Mouse (Mus musculus): Measurements from ENCODE around the gene Gm37240.
A peak's percentile ranks its signal among the peaks of the same experiment; 100 is the strongest.

The Gm37240 gene

GRCm38 (mm10) chr3:85764008-85764834 is 123.1 kb downstream of the Gm37240 start:
- peak; percentile 37 for DNase-seq (ENCODE audit: extremely low spot score, low read depth, low spot score)

DNA sequence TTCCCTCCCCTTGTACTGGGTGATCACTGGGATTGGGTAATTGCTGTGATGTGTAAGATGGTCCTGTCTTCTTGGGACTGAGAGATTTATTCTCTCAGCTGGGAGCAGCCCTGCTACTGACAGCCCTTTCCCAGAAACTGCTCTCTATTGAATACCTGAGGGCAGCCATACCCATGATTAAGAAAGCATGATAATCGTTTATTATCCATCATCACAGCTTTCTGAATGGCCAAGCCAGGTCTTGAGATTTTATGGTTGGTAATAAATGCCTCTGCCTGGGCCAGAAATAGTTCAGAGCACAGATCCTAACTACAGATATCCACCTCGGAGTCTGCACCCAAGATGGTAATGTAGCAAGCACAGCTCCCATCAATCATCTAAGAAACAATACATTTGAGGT is 129.4 kb downstream of the Gm37240 start:
- DNase-seq (ENCODE audit: extremely low spot score, low read depth, low spot score), result no peak

DNA sequence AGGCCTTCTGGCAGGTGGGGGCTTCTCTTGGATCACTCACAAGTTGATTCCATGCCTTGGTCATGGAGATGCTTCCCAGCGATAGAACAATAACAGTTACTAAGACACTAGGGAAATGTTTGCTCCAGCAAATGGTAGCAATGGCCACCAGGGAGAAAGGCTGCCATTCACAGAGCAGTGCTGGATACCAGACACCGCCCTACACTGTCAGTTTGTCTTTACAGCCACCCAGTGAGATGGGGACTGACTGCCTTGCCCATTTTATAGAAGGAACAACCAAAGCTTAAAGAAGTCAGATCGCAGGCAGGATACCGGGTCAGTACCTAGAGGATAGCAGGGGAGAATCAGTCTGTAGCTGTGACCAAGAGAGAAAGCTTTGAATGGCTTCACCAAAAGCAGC is 129.9 kb downstream of the Gm37240 start:
- DNase-seq (ENCODE audit: extremely low spot score, low read depth, low spot score), result no peak

- DNase-seq (ENCODE audit: extremely low spot score, low read depth, low spot score), result no peak
These were observed 138.0 kb downstream of the Gm37240 start for GRCm38 (mm10) chr3:85749348-85749747.

DNA sequence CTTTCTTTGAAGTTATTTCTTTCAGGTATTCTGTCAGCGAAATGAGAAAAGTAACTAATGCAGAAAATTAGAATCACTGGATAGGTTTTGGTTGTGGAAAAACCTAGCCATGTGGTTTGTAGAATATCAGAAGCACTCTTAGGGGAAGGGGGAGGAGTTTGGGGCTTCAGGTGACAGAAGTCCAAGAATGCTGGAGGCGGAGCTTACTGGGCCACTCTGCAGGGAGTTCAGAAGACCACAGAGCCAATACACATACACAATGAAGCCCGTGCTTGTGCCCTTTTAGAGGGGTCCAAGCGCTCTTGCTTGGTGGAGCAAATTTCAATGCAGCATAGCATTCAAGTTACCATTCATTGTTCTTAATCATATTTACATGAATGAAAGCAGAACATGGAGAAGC is 138.5 kb downstream of the Gm37240 start:
- no peak for DNase-seq (ENCODE audit: extremely low spot score, low read depth, low spot score)

- no peak for DNase-seq (ENCODE audit: extremely low spot score, low read depth, low spot score)
These were observed 141.2 kb downstream of the Gm37240 start for GRCm38 (mm10) chr3:85746116-85746515.

DNA sequence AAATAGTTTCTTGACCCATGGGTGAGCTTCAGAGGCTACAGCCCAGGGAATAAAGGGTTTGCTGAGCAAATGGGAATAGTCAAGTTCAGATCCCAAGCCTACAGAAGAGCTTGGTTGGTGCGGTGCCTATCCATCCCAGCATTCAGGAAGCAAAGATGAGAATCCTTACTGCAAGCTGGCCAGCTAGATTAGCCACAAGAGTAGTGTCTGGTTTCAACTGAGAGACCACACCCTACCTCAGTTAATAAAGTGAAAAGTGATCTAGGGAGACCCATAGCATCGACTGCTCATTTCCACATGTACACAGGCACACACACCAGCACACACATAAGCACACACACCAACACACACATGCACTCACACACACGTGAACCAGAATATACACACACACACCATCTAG is 145.6 kb downstream of the Gm37240 start:
- no peak for DNase-seq (ENCODE audit: extremely low spot score, low read depth, low spot score)

DNA sequence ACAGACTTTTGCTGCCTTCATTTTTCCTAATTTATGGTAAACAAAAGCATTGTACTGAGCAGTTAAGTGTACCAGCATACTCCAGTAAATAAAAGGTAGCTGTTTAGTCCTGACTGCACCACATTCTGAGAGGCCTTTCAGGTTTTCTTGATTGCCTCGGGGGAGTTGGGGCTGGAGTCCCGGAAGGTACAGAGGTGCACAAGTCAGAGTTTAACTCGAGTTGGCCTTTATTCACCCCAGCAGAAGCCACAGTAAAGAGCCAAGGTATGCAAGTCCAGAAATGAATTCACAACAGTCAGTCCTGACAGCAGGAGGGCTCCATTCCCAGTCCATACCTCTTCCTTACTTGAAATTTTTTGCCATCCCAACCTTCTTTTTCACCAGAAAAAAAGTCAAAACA is 148.7 kb downstream of the Gm37240 start:
- no peak for DNase-seq (ENCODE audit: extremely low spot score, low read depth, low spot score)

- no peak for DNase-seq (ENCODE audit: extremely low spot score, low read depth, low spot score)
These were observed 153.2 kb downstream of the Gm37240 start for GRCm38 (mm10) chr3:85733939-85734729.

DNA sequence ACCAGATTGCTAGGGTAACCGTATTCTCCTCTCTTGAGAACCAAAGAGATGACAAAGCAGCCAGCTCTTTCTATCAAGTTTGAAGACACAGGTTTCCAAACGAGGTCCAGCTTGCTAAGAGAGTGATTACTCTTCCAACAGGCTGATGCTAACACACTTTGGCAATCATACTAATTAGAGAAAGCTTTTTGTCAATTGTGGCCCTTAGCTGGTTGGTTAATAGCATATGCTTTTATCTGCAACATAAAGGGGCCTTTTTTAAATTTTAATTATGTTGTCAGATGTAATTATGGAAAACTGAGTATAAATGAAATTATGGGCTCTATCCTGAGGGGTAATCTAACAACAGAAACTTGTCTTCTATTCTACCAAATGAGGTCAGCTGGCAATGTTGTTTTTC is 160.1 kb downstream of the Gm37240 start:
- DNase-seq (ENCODE audit: extremely low spot score, low read depth, low spot score), result no peak

GRCm38 (mm10) chr3:85725971-85726370 is 161.3 kb downstream of the Gm37240 start:
- DNase-seq (ENCODE audit: extremely low spot score, low read depth, low spot score), result no peak

DNA sequence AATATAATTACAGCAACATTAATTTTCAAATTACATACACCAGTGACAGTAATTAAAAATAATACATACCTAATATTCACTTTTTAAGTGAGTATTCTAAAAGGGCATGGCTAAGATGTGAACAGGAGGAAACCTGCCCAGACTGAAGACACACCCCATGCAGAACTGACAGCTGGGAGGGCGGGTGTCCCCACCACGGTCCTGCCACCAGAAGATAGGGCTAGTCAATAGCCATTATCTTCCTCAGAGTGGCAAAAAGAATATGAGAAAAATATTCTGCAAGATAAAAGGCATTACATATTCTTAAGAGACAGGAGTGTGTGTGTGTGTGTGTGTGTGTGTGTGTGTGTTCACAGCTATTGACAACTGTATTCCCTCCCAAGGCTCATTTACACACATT is 162.2 kb downstream of the Gm37240 start:
- DNase-seq (ENCODE audit: extremely low spot score, low read depth, low spot score), result no peak

DNA sequence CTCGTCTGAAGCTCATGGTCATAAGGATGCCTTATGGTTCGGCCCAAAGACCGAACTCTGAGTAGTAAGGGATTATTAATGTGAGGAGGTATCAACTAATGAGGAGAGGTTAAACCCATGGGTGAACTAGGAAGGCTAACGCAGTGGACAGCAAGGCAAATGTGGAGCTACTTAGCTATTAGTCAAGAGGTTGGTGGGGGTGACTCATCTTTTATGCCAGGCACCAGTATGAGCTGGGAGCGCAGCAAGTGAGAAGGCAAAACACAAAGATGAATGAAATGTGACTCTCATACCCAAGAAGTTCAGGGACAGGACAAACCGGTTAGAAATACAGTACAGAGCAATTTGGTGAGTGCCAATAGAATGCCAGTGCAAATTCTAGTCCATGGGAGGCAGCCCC is 164.7 kb downstream of the Gm37240 start:
- no peak for DNase-seq (ENCODE audit: extremely low spot score, low read depth, low spot score)

- no peak for DNase-seq (ENCODE audit: extremely low spot score, low read depth, low spot score)
These were observed 171.5 kb downstream of the Gm37240 start for GRCm38 (mm10) chr3:85715764-85716297.

DNA sequence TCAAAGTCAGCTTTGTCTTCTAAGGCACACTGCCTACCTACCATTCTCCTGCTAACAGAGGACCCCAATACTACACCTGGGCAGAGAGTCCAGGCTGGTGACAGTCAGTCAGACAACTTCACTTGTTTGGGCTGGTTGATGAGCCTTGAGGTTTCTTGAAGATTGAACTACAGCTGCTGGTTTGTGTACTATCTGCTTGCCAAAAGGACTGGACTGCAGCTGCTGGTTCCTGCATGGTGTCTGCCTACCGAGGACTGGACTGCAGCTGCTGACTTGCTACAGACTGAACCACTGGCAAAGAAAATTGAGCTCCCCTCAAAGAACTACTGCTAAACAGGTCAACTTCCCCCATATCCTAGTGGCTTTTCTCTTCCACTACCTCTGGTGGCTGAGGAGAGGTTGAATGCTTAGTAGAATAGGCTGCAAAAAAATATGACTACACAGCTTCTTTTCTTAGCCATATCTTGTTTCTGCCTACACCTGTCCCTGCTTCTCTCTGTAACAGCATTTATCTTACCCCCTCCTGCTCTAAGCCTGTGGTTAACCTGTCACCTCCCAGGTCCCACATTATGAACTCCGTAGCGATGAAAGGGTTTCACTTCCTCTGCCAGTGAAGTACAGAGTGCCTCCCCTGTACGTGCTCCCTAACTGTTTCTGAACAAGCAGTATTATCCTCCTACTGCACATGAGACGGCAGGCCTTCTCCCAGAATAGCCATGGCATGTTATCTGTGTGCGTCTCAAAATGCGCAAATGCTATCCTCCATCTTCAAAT is 173.2 kb downstream of the Gm37240 start:
- DNase-seq (ENCODE audit: extremely low spot score, low read depth, low spot score), result no peak

DNA sequence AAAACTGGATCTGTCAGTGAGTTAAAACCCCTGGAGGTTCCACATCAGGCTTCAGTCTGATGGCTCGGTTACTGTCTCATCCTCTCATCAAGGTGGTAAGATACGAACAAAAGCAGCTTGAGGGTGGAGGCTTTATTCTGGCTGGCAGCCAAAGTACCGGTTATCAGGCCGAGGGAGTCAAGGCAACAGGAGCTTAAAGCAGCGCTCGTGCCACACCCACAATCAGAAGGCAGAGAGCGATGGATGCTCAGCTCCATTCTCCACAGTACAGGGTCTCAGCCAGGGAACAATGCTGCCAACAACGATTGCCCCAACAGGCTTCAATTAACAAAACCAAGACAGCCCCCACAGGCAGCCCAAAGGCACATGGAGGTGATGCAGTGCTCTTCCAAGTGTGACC is 176.6 kb downstream of the Gm37240 start:
- DNase-seq (ENCODE audit: extremely low spot score, low read depth, low spot score), result no peak

GRCm38 (mm10) chr3:85707421-85707820 is 179.9 kb downstream of the Gm37240 start:
- peak; percentile 35 for DNase-seq (ENCODE audit: extremely low spot score, low read depth, low spot score)

DNA sequence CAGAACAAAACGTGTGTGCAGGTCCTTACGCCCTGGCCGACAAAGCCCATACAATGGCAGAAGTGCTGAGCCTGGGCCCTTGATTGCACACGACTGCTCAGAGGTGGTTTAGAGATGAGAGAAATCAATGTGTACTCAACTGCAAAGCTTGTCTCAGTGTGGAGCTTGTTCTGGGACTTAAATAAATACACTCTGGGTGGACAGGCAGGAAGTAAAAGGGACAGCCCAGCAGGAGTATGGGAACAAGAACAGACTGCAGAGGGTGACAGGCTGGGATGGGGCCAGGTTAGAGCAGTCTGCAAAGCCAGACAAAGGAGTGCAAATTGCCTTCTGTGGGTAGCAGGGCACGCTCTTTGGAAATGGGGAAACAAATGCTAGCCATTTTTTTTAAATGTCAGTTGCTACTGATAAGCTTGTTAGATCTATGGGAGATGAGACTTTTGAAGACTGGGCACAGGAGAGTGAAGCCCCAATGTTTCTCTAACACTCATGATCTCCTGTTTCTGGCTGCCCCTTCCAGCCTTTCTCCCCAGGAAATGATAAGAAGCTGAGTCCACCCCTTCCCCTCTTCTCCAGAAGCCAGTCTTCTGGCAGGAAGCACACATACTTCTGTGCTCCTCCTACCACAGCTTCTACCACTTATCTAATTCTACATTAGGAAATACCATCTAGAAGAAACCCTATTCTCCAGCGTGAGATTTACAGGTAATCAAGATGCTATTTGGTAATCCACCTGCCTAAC is 184.0 kb downstream of the Gm37240 start:
- no peak for DNase-seq (ENCODE audit: extremely low spot score, low read depth, low spot score)

DNA sequence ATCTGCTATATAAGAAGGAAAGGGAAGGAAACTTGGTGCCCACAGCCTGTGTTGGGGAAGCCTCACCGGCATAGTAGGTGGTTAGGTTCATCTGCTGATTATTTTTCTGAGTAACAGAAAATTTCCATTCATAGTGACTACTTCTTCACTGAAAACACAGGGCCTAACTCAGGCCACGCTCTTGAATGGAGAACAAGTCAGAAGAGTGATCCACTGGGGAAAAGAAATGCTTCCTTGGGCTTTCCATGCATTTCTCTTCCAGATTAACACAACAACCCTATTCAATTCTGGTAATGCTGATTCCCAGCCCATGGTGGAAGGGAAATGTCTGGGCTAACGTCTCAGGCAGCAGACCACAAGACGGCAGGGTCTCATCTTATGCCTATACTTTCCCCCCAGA is 188.8 kb downstream of the Gm37240 start:
- no peak for DNase-seq (ENCODE audit: extremely low spot score, low read depth, low spot score)

DNA sequence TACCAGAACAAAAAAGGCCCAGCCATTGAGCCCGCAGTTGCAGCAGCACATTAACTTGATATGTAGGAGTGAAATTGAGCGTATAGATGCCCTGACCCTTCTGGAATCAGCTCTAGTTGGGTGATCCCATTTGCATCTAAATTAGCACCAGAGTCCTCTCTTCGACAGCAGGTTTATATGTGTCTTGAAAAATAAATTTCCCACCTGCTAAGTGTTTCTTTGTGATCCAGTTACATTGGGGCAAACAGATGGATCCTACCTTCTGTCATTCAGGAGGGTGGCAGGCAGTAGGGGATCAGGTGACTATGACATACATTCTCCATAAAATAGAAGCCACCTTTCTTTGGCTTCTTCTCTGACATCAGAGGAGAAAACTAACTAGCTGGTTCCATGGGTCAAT is 192.3 kb downstream of the Gm37240 start:
- DNase-seq (ENCODE audit: extremely low spot score, low read depth, low spot score), result no peak

GRCm38 (mm10) chr3:85693013-85693412 is 194.3 kb downstream of the Gm37240 start:
- DNase-seq (ENCODE audit: extremely low spot score, low read depth, low spot score), result no peak
